Comparison of ENCODE assay signal across 9 mouse cellular contexts in genomic region chr4:115848990-115849677, GRCm38 (mm10). TPM values are rescaled to one million over a fixed set of nuclear protein-coding genes. Genes with fewer than 3 reads are reported as not detected.
DNase-seq lines count a peak whose midpoint lies in the region; ATAC-seq lines count a peak whose summit lies in the region.
"Had no signal": no experiment of that assay in that cellular context is flagged by ENCODE, and none has a peak within 500 bp of the region (broad histone marks: within the 10 kb centered on the region; RNA-seq: fewer than 3 reads in every experiment).

No protein-coding gene starts in this region.

- peak; percentile 20 for ATAC-seq in granulocyte monocyte progenitor cell, adult 5-6 weeks (replicated peaks; ENCODE audit: poor library complexity, severe bottlenecking)
- peak; percentile 31 for ATAC-seq in megakaryocyte, adult 5-6 weeks (ENCODE audit: poor library complexity, severe bottlenecking)

- DNase-seq in heart, adult 11 months = peak; percentile 81
- no peak for DNase-seq in heart, postnatal 14 days
- peak; percentile 98 for DNase-seq in 416B (ENCODE audit: low read depth)
- no peak for DNase-seq in thymus, postnatal 25 days
- DNase-seq in cerebellum, postnatal 25 days = no peak
- no peak for DNase-seq in thymus, postnatal 36 days
- DNase-seq: cerebellum, adult 9-10 months had no signal

- intact Hi-C loops in heart, postnatal 14 days (cut with DNase I) = no loop called here

RNA-seq across cellular contexts. Expression of gene Mknk1, which starts 10.1 kb away (rescaled TPM):
- total RNA-seq in heart, postnatal 14 days (2021) = 10 to 100 TPM; 27.8 to 28.1 TPM
- total RNA-seq in granulocyte monocyte progenitor cell, adult 5-6 weeks (2014; fragmentation: Nextera tagmentation) = 30.0 and 48.8 TPM in 2 replicates
- total RNA-seq in granulocyte monocyte progenitor cell, adult 5-6 weeks (2017) = 30.2 and 39.0 TPM in 2 replicates
- 45.8 and 48.6 TPM in 2 replicates for total RNA-seq in megakaryocyte, adult 5-6 weeks (2015)
- 103 and 116 TPM in 2 replicates for total RNA-seq in megakaryocyte, adult 5-6 weeks (2017)

RNA-seq across cellular contexts. Expression of gene Mob3c, which starts 21.2 kb away (rescaled TPM):
- 1 to 10 TPM; 6.4 to 7.1 TPM for total RNA-seq in heart, postnatal 14 days (2021)
- total RNA-seq in granulocyte monocyte progenitor cell, adult 5-6 weeks (2014; fragmentation: Nextera tagmentation) = 6.0 and 6.3 TPM in 2 replicates
- total RNA-seq in granulocyte monocyte progenitor cell, adult 5-6 weeks (2017) = 2.6 and 6.2 TPM in 2 replicates
- total RNA-seq in megakaryocyte, adult 5-6 weeks (2015) = 6.2 and 8.3 TPM in 2 replicates
- 9.6 and 10.2 TPM in 2 replicates for total RNA-seq in megakaryocyte, adult 5-6 weeks (2017)

RNA-seq across cellular contexts. Expression of gene Kncn, which starts 35.1 kb away (rescaled TPM):
- total RNA-seq in heart, postnatal 14 days (2021) = not detected
- total RNA-seq in granulocyte monocyte progenitor cell, adult 5-6 weeks (2014; fragmentation: Nextera tagmentation) = not detected in 2 replicates
- total RNA-seq in granulocyte monocyte progenitor cell, adult 5-6 weeks (2017) = not detected in 2 replicates
- not detected in 2 replicates for total RNA-seq in megakaryocyte, adult 5-6 weeks (2015)
- total RNA-seq in megakaryocyte, adult 5-6 weeks (2017) = not detected in 2 replicates

RNA-seq across cellular contexts. Expression of gene 6430628N08Rik, which starts 41.3 kb away (rescaled TPM):
- total RNA-seq in heart, postnatal 14 days (2021) = not detected
- total RNA-seq in granulocyte monocyte progenitor cell, adult 5-6 weeks (2014; fragmentation: Nextera tagmentation) = not detected in 2 replicates
- total RNA-seq in granulocyte monocyte progenitor cell, adult 5-6 weeks (2017) = not detected in 2 replicates
- not detected in 2 replicates for total RNA-seq in megakaryocyte, adult 5-6 weeks (2015)
- not detected in 2 replicates for total RNA-seq in megakaryocyte, adult 5-6 weeks (2017)

Comparison
In these comparisons a context has a peak if more than half of its experiments do, and no peak if none do; other contexts are left out.
1. DNase-seq: peak in heart, adult 11 months (single experiment) and 416B (single experiment); none in heart, postnatal 14 days (0 of 2), thymus, postnatal 25 days (single experiment), cerebellum, postnatal 25 days (0 of 2) and thymus, postnatal 36 days (0 of 2).